Mouse (Mus musculus): ENCODE data around the gene Supt6. TPM values are rescaled to one million over a fixed set of nuclear protein-coding genes. Genes with fewer than 3 reads are reported as not detected.
A peak's percentile ranks its signal among the peaks of the same experiment; 100 is the strongest.

Gene Supt6
- polyA plus RNA-seq, 1 experiment from 2014 or later: 30.3 TPM

DNA sequence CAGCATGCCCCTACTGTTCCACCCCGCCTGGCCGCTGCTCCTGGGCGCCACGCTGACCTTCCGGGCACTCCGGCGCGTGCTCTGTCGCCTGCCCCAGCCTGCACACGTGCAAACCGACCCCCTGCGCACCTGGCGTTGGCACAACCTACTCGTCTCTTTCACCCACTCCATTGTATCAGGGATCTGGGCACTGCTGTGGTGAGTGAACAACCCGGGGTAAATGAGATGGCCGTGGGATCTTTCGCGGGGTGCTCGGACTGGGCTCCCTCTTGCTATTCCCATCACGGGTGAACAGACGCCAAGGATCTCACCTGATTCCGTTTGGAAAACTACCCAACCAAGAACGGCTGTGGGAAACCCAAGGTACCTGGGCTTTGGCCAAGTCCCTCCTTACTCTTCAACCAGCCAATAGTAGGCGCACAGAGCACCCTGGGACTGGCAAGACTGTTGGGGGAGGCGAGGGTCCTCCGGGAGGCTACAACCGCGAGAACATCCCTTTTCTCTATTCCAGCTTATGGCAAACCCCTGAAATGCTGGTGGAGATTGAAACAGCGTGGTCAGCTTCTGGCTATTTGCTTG is 66.8 kb downstream of the Supt6 start:
- ATAC-seq: no peak
- 1% methylated on average over 29 of the region's 29 CpGs for WGBS
- peaks cover 65% of the 10 kb centered on the region for H3K4me1 ChIP-seq (replicated peaks)

DNA sequence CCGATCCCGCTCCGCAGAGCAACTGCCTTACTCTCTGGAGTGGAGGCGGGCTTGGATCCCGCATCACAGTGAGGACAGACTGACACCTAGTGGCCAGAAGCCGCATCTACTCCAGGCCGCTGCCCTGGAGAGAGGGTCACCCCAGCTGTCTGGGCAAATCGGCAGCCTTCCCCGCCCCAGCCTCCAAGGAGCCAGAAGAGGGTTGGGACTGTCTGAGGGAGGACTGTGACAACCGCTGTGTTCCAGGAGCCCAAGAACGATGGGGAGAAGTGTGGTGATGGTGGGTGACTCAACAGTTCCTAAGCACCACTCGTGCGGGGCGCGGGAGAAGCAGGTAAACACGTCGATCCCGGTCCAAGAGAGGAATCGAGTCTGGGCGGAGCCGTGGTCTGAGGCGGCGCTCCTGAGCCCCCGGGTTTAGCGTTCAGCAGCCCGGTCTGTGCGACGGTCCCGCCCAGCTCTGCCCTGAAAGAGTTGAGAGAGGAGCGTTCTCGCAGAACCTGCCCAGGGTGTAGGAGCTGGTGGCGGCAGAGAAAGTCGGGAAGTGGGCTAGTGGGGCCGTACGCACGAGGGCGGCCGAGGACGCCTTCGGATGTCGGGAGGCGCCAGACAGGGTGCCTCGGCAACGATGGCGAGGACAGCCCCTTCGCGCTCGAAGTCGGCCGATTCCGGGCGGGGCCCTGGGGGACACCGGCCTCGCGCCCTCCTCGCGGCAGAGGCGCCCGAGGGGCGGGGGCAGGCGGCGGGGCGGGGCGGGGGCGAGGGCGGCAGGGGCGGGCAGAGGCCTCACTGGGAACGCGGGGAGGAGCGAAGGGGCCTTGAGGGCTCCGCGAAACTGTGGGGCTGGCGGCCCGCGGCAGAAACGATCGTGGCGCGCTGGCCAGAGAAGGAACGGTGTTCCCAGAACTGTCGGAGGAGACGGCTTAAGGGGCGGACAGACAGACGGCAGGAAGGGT is 67.6 kb downstream of the Supt6 start:
- H3K36me3 ChIP-seq: peaks cover 27% of the 10 kb centered on the region
- H3K4me3 ChIP-seq (replicated peaks): peak overlapping the region; percentile 62
- ATAC-seq: peak; percentile 92
- WGBS: under 1% methylated on average over 71 of the region's 84 CpGs
- H3K4me2 ChIP-seq (replicated peaks): peak overlapping the region; percentile 82
- no peaks in the 10 kb centered on the region for H3K9me3 ChIP-seq
- H3K27me3 ChIP-seq: peaks cover 6% of the 10 kb centered on the region
- H3K27ac ChIP-seq: peak overlapping the region; percentile 84
- peaks cover 62% of the 10 kb centered on the region for H3K4me1 ChIP-seq (replicated peaks)
- peak overlapping the region; percentile 75 for H3K9ac ChIP-seq (replicated peaks)

More for the DNA sequence above, 66.8 kb downstream of the Supt6 start:
- H3K9me3 ChIP-seq: no peaks in the 10 kb centered on the region
- H3K4me3 ChIP-seq (replicated peaks): peak overlapping the region; percentile 62
- H3K36me3 ChIP-seq: peaks cover 27% of the 10 kb centered on the region
- H3K27me3 ChIP-seq: peaks cover 6% of the 10 kb centered on the region
- peak overlapping the region; percentile 82 for H3K4me2 ChIP-seq (replicated peaks)
- H3K27ac ChIP-seq: peak overlapping the region; percentile 84
- H3K9ac ChIP-seq (replicated peaks): peak overlapping the region; percentile 75

DNA sequence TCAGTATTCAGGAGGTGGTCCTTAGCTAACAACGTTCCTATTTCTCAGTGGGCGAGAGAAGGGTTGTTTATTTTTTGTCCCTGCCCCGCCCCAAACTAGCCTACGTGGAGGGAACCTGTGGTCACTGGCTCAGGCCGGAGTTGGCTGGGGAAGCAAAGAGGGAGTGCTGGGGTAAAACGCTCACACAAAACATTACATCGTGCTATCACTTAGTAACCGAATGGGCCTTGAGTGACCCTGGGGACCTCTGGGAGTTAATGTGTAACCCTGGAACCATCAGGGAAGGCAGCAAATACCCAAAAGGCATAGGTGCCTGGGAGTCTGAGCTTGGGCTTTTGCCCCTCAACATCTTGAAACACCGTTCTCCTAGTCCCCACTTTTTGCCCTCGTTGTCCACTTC is 68.3 kb downstream of the Supt6 start:
- under 1% methylated on average over 10 of the region's 10 CpGs for WGBS
- H3K27ac ChIP-seq: no peak overlapping the region
- peak; percentile 10 for ATAC-seq

DNA sequence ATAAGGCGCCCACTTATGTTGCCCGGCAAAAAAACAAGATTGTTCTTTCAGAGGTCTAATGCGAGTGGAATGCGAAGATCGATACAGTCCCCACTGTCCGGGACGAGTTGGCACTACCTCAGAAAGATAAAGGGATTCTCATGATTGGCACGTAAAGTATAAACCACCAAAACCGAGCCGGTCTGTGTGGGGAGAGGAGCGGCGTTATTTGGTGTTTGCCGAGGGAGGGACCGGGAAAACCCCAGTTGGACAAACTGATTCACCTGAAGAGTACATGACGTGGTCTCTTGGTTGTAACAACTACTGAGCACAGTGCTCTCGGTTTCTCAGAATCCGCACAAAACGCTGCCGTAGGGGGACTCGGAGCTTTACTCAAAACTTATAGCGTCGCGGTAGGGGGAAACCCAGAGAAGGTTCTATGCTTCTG is 68.9 kb downstream of the Supt6 start:
- peak overlapping the region; percentile 82 for H3K4me2 ChIP-seq (replicated peaks)
- peaks cover 6% of the 10 kb centered on the region for H3K27me3 ChIP-seq
- H3K4me3 ChIP-seq (replicated peaks): peak overlapping the region; percentile 62
- peaks cover 27% of the 10 kb centered on the region for H3K36me3 ChIP-seq
- peak overlapping the region; percentile 56 for H3K9ac ChIP-seq (replicated peaks)
- 0 out of 2 replicates have a peak overlapping the region, but pooled peaks have one; percentile 65 for H3K27ac ChIP-seq
- ATAC-seq: no peak
- under 1% methylated on average over 23 of the region's 23 CpGs for WGBS
- peaks cover 56% of the 10 kb centered on the region for H3K4me1 ChIP-seq (replicated peaks)
- H3K9me3 ChIP-seq: no peaks in the 10 kb centered on the region

More for the DNA sequence above, 68.3 kb downstream of the Supt6 start:
- peak overlapping the region; percentile 82 for H3K4me2 ChIP-seq (replicated peaks)
- H3K4me1 ChIP-seq (replicated peaks): peaks cover 61% of the 10 kb centered on the region
- H3K36me3 ChIP-seq: peaks cover 27% of the 10 kb centered on the region
- H3K27me3 ChIP-seq: peaks cover 6% of the 10 kb centered on the region
- H3K9ac ChIP-seq (replicated peaks): no peak overlapping the region; the same call in 1 of the 2 replicates
- no peaks in the 10 kb centered on the region for H3K9me3 ChIP-seq
- peak overlapping the region; percentile 62 for H3K4me3 ChIP-seq (replicated peaks)

DNA sequence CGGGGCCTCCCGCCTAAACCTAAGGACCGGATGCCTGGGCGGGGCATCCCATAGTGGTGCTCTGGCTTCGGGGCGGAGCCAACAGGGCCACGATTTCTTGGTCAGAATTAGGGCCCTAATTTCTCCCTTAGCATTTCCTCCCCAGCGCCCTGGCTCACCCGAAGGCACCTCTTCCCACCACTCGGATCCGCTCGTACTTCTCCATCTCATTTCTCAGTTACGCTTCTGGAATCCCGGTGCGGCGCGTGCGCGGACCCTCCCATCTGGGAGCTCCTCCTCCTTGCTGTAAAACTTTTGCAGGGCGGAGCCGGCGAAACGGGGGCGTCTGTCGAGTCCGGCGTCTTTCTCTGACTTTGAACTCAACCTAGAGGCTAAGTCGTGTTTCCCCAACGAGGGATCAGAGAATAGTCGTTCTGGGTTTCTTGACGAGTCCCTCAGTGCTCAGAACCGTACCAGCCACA is 69.4 kb downstream of the Supt6 start, which contains the start of the genes Nek8 and Tlcd1:
Nek8 (minus strand) TSS at position 274 of the 461 bp plus-strand sequence.
Tlcd1 (plus strand) TSS at position 310 of the 461 bp plus-strand sequence.
- H3K4me1 ChIP-seq (replicated peaks): peaks cover 51% of the 10 kb centered on the region
- peaks cover 22% of the 10 kb centered on the region for H3K36me3 ChIP-seq
- peak within 1 kb of the TSS; percentile 56 for H3K9ac ChIP-seq (replicated peaks)
- no peaks in the 10 kb centered on the region for H3K9me3 ChIP-seq
- peaks cover 6% of the 10 kb centered on the region for H3K27me3 ChIP-seq
- WGBS: 0% methylated on average over 32 of the region's 32 CpGs
- H3K4me3 ChIP-seq (replicated peaks): peak within 1 kb of the TSS; percentile 62
- H3K27ac ChIP-seq: peak within 1 kb of the TSS; percentile 65; the same call in 1 of the 2 replicates
- ATAC-seq: peak; percentile 17; the same call in 1 of the 2 replicates
- peak within 1 kb of the TSS; percentile 82 for H3K4me2 ChIP-seq (replicated peaks)

DNA sequence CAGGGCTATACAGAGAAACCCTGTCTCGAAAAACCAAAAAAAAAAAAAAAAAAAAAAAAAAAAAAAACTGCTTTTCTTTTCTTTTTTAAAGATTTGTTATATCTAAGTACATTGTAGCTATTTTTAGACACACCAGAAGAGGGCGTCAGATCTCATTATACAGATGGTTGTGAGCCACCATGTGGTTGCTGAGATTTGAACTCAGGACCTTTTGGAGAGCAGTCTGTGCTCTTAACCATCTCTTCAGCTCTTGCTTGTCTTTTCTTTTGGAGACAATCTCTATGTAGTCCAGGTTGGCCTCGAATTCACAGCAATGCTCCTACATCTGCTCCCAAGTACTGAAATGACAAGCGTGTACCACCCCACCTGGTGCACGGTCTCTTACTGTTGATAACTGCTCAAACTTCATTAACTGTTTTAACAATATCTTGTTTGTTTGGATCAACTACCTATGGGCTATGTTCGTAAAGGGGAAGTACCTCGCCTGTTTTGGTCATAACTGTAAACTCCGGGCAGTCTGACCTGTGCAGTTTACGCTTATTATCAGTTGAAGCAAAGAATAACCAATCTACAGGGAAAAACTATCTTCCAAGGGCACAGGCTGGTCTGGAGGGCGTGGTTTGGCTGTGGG is 69.9 kb downstream of the Supt6 start:
- Histone ChIP-seq H3K27me3 (peaks cover 6% of the 10 kb centered on the region), H3K27ac (0 out of 2 replicates have a peak overlapping the region, but pooled peaks have one; percentile 65), H3K9ac (replicated peaks) (peak overlapping the region; percentile 56), H3K36me3 (peaks cover 16% of the 10 kb centered on the region), H3K9me3 (no peaks in the 10 kb centered on the region), H3K4me3 (replicated peaks) (peak overlapping the region; percentile 62), H3K4me2 (replicated peaks) (peak overlapping the region; percentile 82), H3K4me1 (replicated peaks) (peaks cover 47% of the 10 kb centered on the region)
- 12% methylated on average over 10 of the region's 10 CpGs for WGBS
- no peak for ATAC-seq

DNA sequence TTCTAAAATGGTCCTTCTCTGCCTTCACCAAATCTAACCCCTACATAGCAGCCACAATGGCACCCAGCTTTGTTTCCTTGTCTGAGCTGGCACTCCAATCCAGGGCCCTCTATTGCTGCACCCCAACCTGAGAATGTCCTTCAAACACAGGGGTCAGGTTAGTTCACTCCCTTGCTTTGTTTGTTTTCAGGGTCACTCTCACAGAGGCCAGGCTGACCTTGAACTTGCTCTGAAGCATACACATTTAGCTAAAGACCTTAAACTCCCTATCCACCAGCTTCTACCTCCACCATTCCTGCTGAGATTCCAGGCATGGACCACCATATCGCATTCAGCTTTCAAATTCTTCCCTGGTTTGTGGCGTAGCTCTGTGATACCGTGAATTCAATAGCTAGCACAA is 71.3 kb downstream of the Supt6 start:
- Histone ChIP-seq H3K27ac (no peak overlapping the region), H3K4me2 (replicated peaks) (no peak overlapping the region), H3K9me3 (no peaks in the 10 kb centered on the region), H3K9ac (replicated peaks) (0 out of 2 replicates have a peak overlapping the region, but pooled peaks have one; percentile 32), H3K36me3 (peaks cover 3% of the 10 kb centered on the region), H3K4me1 (replicated peaks) (peaks cover 33% of the 10 kb centered on the region), H3K4me3 (replicated peaks) (no peak overlapping the region), H3K27me3 (peaks cover 6% of the 10 kb centered on the region)
- ATAC-seq: no peak
- WGBS: 94% methylated on average over 3 of the region's 3 CpGs

DNA sequence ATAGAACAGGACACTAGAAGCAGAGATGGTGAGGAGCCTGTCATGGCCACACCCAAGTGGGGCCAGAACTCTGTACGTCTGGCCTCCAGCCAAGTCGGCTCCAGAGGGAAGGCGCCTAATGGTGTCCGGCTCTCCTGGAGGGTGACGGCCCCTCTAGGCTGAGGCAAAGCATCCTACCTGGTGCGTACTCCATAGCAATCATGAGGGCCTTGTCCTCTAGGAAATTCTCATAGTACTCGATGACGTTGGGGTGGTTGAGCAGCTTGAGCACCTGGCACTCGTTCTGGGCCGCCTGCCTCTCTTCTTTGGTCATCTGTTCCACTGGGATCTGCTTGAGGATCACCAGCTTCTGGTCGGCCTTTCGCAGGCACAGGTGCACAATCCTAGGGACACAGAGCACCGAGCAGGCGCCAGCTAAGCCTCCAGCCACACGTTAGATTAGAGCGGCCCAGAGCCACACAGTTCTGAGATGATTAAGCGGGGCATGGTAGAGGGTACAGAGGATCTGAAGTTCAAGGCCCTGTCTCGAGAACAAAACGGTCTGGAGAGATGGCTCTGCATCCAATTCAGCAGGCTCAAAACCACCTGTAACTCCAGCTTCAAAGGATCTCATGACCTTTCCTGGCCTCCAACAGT is 72.9 kb downstream of the Supt6 start:
- ATAC-seq: no peak
- Histone ChIP-seq H3K4me2 (replicated peaks) (no peak overlapping the region), H3K27ac (no peak overlapping the region), H3K27me3 (peaks cover 6% of the 10 kb centered on the region), H3K36me3 (no peaks in the 10 kb centered on the region), H3K9me3 (no peaks in the 10 kb centered on the region), H3K4me1 (replicated peaks) (peaks cover 16% of the 10 kb centered on the region), H3K4me3 (replicated peaks) (no peak overlapping the region), H3K9ac (replicated peaks) (no peak overlapping the region)
- WGBS: 88% methylated on average over 19 of the region's 19 CpGs

DNA sequence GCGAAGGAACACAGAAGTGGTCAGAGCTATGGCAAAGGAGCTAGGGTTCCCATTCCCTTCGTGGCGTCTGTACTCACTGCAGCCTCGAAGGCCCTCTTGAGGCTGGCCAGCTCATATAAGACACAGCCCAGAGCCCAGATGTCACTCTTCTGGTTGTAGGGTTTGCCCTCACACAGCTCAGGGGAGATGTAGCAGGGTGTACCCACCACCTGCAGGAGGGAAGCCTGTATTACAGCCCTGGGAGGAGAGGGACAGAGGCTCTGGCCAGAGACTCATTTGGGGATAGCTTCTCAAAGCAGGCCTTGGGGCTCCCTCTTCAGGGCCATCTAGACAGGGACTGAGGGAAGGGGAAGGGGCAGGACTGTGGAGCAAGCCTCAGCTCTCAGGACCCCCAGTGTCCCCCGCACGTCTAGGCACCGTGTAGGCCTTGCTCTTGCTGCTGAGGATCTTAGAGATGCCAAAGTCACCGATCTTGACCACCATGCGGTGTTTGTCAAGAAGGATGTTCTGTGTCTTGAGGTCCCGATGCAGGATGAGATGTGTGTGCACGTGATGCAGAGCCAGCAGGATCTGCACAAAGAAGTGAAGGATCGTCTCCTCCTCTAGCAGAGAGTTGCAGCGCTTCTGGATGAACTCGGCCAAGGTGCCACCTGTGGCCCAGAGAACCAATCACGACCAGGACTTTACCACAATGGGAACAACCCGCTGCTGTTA is 73.6 kb downstream of the Supt6 start:
- no peak overlapping the region for H3K27ac ChIP-seq
- no peak for ATAC-seq

DNA sequence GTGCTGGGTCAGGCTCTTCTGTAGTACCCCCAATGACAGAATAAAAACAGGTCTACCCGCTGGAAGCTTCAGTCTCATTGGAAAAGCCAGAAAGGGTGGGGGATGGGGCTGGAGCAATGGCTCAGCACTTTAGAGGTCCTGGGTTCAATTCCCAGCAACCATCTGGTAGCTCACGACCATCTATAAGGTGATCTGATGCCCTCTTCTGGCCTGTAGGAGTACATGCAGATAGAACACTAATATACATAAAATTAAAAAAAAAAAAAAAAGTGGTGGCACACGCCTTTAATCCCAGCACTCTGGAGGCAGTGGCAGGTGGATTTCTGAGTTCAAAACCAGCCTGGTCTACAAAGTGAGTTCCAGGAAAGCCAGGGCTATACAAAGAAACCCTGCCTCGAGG is 74.5 kb downstream of the Supt6 start:
- Histone ChIP-seq H3K4me3 (replicated peaks) (no peak overlapping the region), H3K9me3 (no peaks in the 10 kb centered on the region), H3K27ac (no peak overlapping the region), H3K4me2 (replicated peaks) (no peak overlapping the region), H3K9ac (replicated peaks) (no peak overlapping the region), H3K27me3 (0 out of 2 replicates have a peak, but pooled peaks cover 3% of the 10 kb centered on the region), H3K36me3 (no peaks in the 10 kb centered on the region), H3K4me1 (replicated peaks) (peaks cover 10% of the 10 kb centered on the region)
- no peak for ATAC-seq
- WGBS: 68% methylated on average over 4 of the region's 4 CpGs

More for the DNA sequence above, 73.6 kb downstream of the Supt6 start:
- WGBS: 77% methylated on average over 16 of the region's 16 CpGs
- Histone ChIP-seq H3K4me2 (replicated peaks) (no peak overlapping the region), H3K9ac (replicated peaks) (no peak overlapping the region), H3K4me1 (replicated peaks) (peaks cover 11% of the 10 kb centered on the region), H3K9me3 (no peaks in the 10 kb centered on the region), H3K36me3 (no peaks in the 10 kb centered on the region), H3K27me3 (peaks cover 7% of the 10 kb centered on the region), H3K4me3 (replicated peaks) (no peak overlapping the region)

All from midbrain, embryonic 13.5 days (tissue).